Mouse (Mus musculus) megakaryocyte-erythroid progenitor cell, adult 5-6 weeks (primary cell): ENCODE measurements around the gene Cdc42ep4. TPM values are rescaled to one million over a fixed set of nuclear protein-coding genes. Genes with fewer than 3 reads are reported as not detected.
A peak's percentile ranks its signal among the peaks of the same experiment; 100 is the strongest.

Source experiments
- ATAC-seq: replicated peaks from 2 replicates; pipeline ENCODE4 v1.8.0; 2016; ENCODE audit warnings: mild to moderate bottlenecking, inconsistent platforms; ENCODE audit not compliant: severe bottlenecking, poor library complexity, low FRiP score, low TSS enrichment
- total RNA-seq, 2 experiments: library from RNA; stranded (forward) in 1 of 2; stranded (reverse) in 1 of 2; fragments of 200-1000, 215-1000 nt in 1 of 2; fragments of >200 nt in 1 of 2; fragmentation: Nextera tagmentation in 1 of 2; gene quantifications; 2 replicates each; pipeline ENCODE4 v1.2.3; 2014 to 2017

Gene Cdc42ep4
- total RNA-seq, 2 experiments from 2014 or later, result 13.7 TPM

GRCm38 (mm10) chr11:113729917-113730316, 21.8 kb downstream of the Cdc42ep4 start:
- no peak for ATAC-seq

GRCm38 (mm10) chr11:113729239-113729638, 22.4 kb downstream of the Cdc42ep4 start:
- no peak for ATAC-seq

- no peak for ATAC-seq
Observed at GRCm38 (mm10) chr11:113727992-113728391, 23.7 kb downstream of the Cdc42ep4 start.

GRCm38 (mm10) chr11:113726994-113727888, 24.4 kb downstream of the Cdc42ep4 start:
- no peak for ATAC-seq

GRCm38 (mm10) chr11:113725235-113726048, 26.2 kb downstream of the Cdc42ep4 start:
- no peak for ATAC-seq

- no peak for ATAC-seq
Observed at GRCm38 (mm10) chr11:113722405-113723090, 29.1 kb downstream of the Cdc42ep4 start.

GRCm38 (mm10) chr11:113717767-113718424, 33.8 kb downstream of the Cdc42ep4 start:
- no peak for ATAC-seq

- ATAC-seq, result no peak
Observed at GRCm38 (mm10) chr11:113716132-113716531, 35.5 kb downstream of the Cdc42ep4 start.

- ATAC-seq, result peak; percentile 96
Observed at GRCm38 (mm10) chr11:113715078-113715674, 36.5 kb downstream of the Cdc42ep4 start.

GRCm38 (mm10) chr11:113711061-113711460, 40.6 kb downstream of the Cdc42ep4 start:
- no peak for ATAC-seq

- no peak for ATAC-seq
Observed at GRCm38 (mm10) chr11:113710257-113710777, 41.4 kb downstream of the Cdc42ep4 start.

GRCm38 (mm10) chr11:113709731-113710256, 41.9 kb downstream of the Cdc42ep4 start, which contains the start of gene Cpsf4l:
Gene Cpsf4l (minus strand): TSS chr11:113710017.
- ATAC-seq, result no peak

- ATAC-seq, result no peak
Observed at GRCm38 (mm10) chr11:113709272-113709671, 42.4 kb downstream of the Cdc42ep4 start.

- no peak for ATAC-seq
Observed at GRCm38 (mm10) chr11:113708629-113709213, 43.0 kb downstream of the Cdc42ep4 start.

GRCm38 (mm10) chr11:113705966-113706652, 45.6 kb downstream of the Cdc42ep4 start:
- no peak for ATAC-seq

GRCm38 (mm10) chr11:113703758-113704157, 47.9 kb downstream of the Cdc42ep4 start:
- peak; percentile 80 for ATAC-seq

GRCm38 (mm10) chr11:113699643-113700042, 52.0 kb downstream of the Cdc42ep4 start:
- ATAC-seq, result no peak
